Mouse (Mus musculus) T-helper 2 cell (primary cell): ENCODE measurements around the gene Pdlim5.
"Not testable (repeated sequence)": the region's sequence is repeated elsewhere in the genome, so short reads cannot be mapped to it uniquely, and the experiment has no call there.

ENCODE experiments used
- in situ Hi-C: fragments of 300-600 bp; cut with MboI, MseI; formaldehyde crosslinking; loops from one replicate; pipeline ENCODE4 v1.15.1; 2025; ENCODE audit warnings: high pct_unique_total_duplicates

The Pdlim5 gene

DNA sequence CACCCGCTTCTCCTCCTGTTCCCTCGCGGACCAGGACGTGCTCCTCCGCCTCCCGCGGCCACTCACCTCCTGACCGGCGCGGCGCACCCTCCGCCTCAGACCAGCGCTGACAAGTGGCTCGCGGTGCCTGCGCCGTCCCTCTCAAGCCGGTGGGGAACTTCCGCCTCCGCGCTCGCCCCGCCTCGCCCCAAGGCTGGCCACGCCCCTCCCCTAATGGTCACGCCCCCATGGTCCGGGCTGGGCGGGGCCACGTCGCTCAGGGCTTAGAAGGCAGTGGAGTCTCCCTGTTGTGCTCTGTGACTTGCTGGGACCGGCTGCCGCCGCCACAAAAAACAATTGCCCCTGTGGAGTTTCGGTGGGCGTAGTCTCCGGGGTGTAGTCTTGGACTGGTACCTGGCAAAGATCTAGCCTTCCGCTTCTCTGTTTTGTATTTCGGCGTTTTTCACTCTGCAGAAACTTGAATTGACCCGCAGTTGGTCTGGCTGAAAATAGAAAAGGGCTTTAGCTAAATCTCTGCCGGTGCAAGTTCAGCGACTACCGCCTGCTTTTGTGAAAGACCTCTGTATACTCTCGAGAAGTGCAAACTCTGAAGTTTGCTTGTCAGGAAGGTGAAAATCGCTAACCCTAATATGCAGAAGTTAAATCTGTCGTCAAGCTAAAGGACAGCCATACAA lies at the start of gene Pdlim5:
Gene Pdlim5 (minus strand): TSS at position 177 of the 674 bp plus-strand sequence.
- in situ Hi-C loops = no loop called here

DNA sequence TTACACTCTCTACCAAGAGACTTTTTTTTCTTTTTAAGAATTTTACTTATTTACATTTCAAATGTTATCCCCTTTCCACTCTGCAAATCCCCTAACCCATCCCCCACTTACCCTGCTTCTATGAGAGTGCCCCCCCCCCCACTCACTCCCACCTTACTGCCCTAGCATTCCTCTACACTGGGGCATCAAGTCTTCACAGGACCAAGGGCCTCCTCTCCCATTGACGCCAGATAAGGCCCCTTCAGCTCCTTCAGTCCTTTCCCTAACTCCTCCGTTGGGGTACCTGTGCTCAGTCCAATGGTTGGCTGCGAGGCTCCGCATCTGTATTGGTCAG lies 48.2 kb upstream of the Pdlim5 start:
- in situ Hi-C loops = loop anchor here (5.0 kb wide), 1 partner anchor 156 kb away; no protein-coding TSS in a partner anchor

GRCm38 (mm10) chr3:142443006-142443709 lies 47.7 kb upstream of the Pdlim5 start:
- in situ Hi-C loops = loop anchor here (5.0 kb wide), 1 partner anchor 156 kb away; no protein-coding TSS in a partner anchor

- in situ Hi-C loops = loop anchor here (5.0 kb wide), 1 partner anchor 155 kb away; no protein-coding TSS in a partner anchor
Measured at GRCm38 (mm10) chr3:142442161-142442560, 46.7 kb upstream of the Pdlim5 start.

GRCm38 (mm10) chr3:142441142-142441541 lies 45.6 kb upstream of the Pdlim5 start:
- in situ Hi-C loops = loop anchor here (5.0 kb wide), 1 partner anchor 154 kb away; no protein-coding TSS in a partner anchor

DNA sequence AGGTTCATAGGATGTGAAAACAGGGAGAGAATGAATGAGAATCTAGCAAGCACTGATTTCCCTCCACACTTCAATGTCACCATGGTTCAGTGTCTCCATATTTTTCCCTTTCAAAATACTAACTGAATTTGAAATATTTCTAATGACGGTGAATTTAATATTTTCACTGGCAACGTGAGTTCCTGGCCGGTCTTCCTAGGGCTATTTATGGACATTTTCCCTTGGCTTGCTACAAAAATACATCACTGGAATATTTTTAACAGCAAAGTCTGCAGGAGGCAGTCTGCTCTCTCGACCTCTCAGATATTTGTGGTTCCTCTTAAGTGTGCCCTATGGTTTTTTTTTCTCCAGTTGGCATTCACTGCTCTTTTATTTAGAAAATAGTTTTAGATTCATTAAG lies 44.7 kb upstream of the Pdlim5 start:
- in situ Hi-C loops = loop anchor here (5.0 kb wide), 1 partner anchor 153 kb away; no protein-coding TSS in a partner anchor

GRCm38 (mm10) chr3:142439591-142440093 lies 44.1 kb upstream of the Pdlim5 start:
- in situ Hi-C loops = loop anchor here (5.0 kb wide), 1 partner anchor 152 kb away; no protein-coding TSS in a partner anchor

DNA sequence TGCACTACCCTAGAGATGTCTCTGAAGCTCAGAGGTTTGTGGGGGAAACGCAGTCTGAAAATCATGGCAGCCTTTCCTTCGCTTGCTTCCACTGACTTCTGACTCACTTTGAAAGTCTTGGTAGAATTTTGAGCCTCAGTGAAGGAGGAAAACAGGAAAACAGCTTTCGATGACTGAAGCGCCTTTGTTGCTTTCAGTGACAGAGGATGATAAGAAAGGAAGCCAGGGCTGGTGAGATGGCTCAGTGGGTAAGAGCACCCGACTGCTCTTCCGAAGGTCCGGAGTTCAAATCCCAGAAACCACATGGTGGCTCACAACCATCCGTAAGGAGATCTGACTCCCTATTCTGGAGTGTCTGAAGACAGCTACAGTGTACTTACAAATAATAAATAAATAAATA lies 43.1 kb upstream of the Pdlim5 start:
- in situ Hi-C loops = not testable (repeated sequence)

DNA sequence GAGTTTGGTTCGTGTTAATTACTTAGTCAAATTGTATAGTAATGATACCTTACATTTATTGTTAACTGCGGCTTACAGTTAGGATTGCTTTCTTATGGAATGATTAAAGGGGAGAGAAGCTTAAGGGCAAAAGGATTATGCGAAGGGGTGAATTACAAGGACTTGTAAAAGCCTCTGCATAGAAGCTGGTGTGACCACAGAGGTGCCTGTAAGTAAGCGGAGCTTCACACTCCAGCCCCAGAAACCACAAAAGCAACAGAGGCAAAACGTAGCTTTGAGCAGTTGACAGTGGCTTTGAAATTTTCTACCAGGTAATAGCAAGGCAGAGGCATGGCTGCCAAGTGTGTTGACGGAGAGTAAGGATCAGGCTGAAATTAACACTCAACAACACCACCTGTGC lies 41.3 kb upstream of the Pdlim5 start:
- in situ Hi-C loops = no loop called here

DNA sequence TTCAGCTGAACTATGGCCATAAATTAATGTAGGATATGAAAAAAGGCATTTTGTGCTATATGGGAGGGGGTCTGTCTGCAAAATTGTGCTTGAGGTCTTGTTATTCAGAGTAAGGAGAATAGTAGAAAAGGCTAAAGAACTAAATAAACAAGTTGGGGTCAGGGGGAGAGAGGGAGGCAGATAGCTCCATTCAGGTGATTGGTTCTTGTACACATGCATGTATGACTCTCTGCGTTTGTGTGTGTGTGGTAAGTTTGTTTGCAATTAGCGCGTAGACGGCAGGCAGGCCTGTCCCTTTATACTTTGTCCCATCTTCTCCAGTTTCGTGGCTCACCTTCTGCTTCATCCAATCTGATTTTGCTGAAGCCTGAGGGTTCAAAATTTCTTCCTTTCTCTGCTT lies 40.7 kb upstream of the Pdlim5 start:
- in situ Hi-C loops = no loop called here

- in situ Hi-C loops = no loop called here
Measured at GRCm38 (mm10) chr3:142434786-142435168, 39.3 kb upstream of the Pdlim5 start.

DNA sequence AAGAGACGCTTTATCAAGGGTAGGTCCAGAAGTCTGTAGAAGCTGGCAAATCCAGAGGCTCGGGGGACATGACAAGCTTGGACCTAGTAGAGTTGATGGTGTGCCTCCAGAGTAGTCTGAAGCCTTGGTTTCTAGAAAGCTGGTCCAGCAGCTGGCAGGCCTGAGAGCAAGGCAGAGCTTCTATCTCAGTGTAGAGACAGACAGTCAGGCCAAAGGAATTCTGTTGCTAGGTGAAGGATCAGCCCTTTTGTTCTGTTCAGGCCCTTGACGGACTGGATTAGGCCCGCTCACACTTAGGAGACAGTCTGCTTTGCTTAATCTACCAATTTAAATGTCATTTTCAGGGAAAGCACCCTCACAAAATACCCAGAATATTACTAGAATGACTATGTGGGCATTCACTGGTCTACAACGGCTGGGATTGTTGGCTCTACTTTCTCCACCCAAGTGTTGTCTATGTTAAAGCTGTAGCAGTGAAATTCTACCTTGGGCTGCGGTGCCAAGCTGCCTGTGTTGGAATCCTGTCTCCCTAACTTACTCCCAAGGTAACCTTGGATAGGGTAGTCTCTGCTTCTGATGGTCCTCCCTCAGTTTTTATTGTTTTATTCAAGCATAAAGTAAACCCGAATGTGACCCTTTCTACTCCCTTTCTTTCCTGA lies 38.8 kb upstream of the Pdlim5 start:
- in situ Hi-C loops = no loop called here

- in situ Hi-C loops = no loop called here
Measured at GRCm38 (mm10) chr3:142431481-142431880, 36.0 kb upstream of the Pdlim5 start.

DNA sequence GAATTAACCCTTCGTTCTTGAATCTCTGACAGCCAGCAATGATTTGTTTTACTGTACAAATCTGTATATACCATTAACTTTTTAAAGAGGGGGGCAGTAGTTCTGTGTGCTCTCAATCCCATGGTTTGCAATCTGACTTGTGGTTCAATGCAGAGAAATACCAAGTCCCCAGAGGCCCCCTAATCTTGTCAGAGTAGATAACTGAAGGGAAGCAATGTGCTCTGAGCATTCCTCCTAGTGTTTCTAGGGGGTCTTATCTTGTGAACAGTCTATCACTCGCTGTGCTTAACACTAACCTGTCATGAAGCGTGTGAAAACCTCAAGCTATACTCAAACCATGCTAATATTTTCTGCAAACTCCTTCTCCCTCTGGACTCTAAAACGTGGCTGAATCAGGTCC lies 34.6 kb upstream of the Pdlim5 start:
- in situ Hi-C loops = no loop called here

GRCm38 (mm10) chr3:142426806-142427205 lies 31.3 kb upstream of the Pdlim5 start:
- in situ Hi-C loops = no loop called here

GRCm38 (mm10) chr3:142424134-142424533 lies 28.6 kb upstream of the Pdlim5 start:
- in situ Hi-C loops = no loop called here

GRCm38 (mm10) chr3:142423501-142423917 lies 28.0 kb upstream of the Pdlim5 start:
- in situ Hi-C loops = no loop called here

DNA sequence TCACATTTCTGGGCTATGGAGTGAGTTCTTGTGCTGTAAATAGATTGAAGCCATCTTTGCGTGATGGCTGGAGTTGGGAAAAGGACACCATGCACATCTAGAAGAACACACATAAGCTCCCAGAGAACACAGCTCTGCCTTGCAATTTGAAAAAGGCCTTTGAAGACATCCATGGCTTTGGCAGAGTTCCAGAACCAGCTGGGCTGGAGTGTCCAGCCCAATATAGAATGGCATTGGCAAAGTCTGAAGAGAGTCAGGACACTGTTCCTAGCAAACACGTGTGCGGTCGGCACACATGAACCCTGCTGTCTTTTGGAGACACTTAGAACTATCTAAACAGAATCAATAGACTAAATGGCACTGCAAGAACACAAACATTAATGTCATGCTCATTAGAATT lies 26.7 kb upstream of the Pdlim5 start:
- in situ Hi-C loops = no loop called here

DNA sequence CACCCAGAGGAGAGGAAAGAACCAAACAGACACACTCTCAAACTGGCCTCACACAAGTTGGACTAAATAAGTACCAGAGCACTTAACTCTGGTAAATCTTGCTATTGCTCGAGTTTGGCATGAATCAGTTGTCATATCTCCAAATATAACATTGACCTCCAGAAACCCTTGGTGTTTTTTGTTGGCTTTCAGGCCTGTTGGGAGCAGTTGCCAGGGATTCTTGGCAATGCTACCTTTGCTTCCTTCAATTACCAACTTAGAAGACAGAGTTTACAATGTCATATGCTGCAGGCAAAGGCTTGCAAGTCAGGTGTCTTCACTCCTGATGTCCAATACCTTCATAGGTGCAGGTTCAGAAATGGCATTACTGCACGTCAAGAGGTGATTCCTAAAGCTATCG lies 26.0 kb upstream of the Pdlim5 start:
- in situ Hi-C loops = no loop called here

DNA sequence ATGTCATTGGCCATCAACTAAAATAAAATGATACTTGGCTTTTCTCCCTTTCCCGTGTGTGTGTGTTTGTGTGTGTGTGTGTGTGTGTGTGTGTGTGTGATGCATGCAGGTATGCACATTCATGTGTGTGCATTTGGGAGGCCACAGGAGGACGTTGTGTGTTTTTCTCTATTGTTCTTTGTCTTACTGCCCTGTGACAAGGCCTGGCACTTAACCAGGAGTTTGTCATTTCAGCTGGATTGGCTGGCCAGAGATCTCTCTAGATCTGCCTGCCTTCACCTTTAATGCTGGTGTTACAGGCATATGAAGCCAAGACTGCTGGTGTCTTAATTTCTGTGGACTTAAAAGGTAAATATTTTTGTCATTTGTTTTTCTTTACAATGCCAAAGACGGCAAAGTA lies 22.5 kb upstream of the Pdlim5 start:
- in situ Hi-C loops = no loop called here

GRCm38 (mm10) chr3:142413345-142413885 lies 17.9 kb upstream of the Pdlim5 start:
- in situ Hi-C loops = no loop called here

GRCm38 (mm10) chr3:142410930-142411329 lies 15.4 kb upstream of the Pdlim5 start:
- in situ Hi-C loops = no loop called here
